13 mouse cellular contexts compared by ENCODE assay signal in genomic region chr13:59726139-59726867, GRCm38 (mm10). TPM values are rescaled to one million over a fixed set of nuclear protein-coding genes. Genes with fewer than 3 reads are reported as not detected.
DNase-seq lines count a peak whose midpoint lies in the region; ATAC-seq and TF ChIP-seq lines count a peak whose summit lies in the region.
"Had no signal": no experiment of that assay in that cellular context is flagged by ENCODE, and none has a peak within 500 bp of the region (broad histone marks: within the 10 kb centered on the region; RNA-seq: fewer than 3 reads in every experiment).

No protein-coding gene starts in this region.

- TF ChIP-seq CTCF in hindbrain, postnatal 0 days (IDR thresholded peaks at IDR 0.05; ENCODE audit: low read depth) = no peak

- peak overlapping the region; percentile 62 for H3K4me2 ChIP-seq in heart, embryonic 14.5 days (ENCODE audit: low read length)
- H3K4me2 ChIP-seq in hindbrain, postnatal 0 days (ENCODE audit: low read depth, low read length) = peak overlapping the region; percentile 39
- H3K4me2 ChIP-seq in midbrain, embryonic 15.5 days = peak overlapping the region; percentile 39

- H3K4me3 ChIP-seq in heart, embryonic 14.5 days (ENCODE audit: control insufficient read depth in 1 of 2, insufficient read depth in 1 of 2, low read depth in 1 of 2, low read length in 2 of 2) = peak overlapping the region; percentile 23 to 24; a peak in 3 of 4 replicates
- peak overlapping the region; percentile 41 for H3K4me3 ChIP-seq in embryonic facial prominence, embryonic 10.5 days
- H3K4me3 ChIP-seq in hindbrain, postnatal 0 days (ENCODE audit: low read length) = no peak overlapping the region
- H3K4me3 ChIP-seq in midbrain, embryonic 15.5 days = peak overlapping the region; percentile 19; the same call in 1 of the 2 replicates

- H3K27ac ChIP-seq in heart, embryonic 14.5 days (replicated peaks in 1 of 2; ENCODE audit: control insufficient read depth in 1 of 2, insufficient read depth in 1 of 2, low read depth in 2 of 2, low read length in 2 of 2) = no peak overlapping the region
- no peak overlapping the region for H3K27ac ChIP-seq in embryonic facial prominence, embryonic 10.5 days (replicated peaks)
- H3K27ac ChIP-seq in hindbrain, postnatal 0 days = no peak overlapping the region
- H3K27ac ChIP-seq in midbrain, embryonic 15.5 days = no peak overlapping the region

- no peak for ATAC-seq in heart, embryonic 14.5 days (ENCODE audit: insufficient number of reproducible peaks, insufficient read depth, low FRiP score, low read depth)
- ATAC-seq in hindbrain, postnatal 0 days = no peak
- ATAC-seq in midbrain, embryonic 15.5 days (replicated peaks) = no peak

- no peak for DNase-seq in heart, adult 8-10 months (ENCODE audit: low spot score)
- peak; percentile 12 for DNase-seq in embryonic facial prominence, embryonic 10.5 days (ENCODE audit: low spot score)
- no peak for DNase-seq in hindbrain, postnatal 0 days (ENCODE audit: low spot score)
- no peak for DNase-seq in embryo, embryonic 10.5 days (ENCODE audit: low spot score)
- DNase-seq in gastrocnemius, adult 18-20 months (ENCODE audit: low spot score) = no peak
- no peak for DNase-seq in urinary bladder, postnatal 36 days (ENCODE audit: low spot score in 2 of 2)
- DNase-seq: cerebellum, adult 11 months; gastrocnemius, postnatal 10 days; lung, postnatal 36 days had no signal

- peaks cover 4 to 7% of the 10 kb centered on the region in 2 experiments; a peak in 2 of 4 replicates for H3K4me1 ChIP-seq in heart, embryonic 14.5 days (ENCODE audit: control insufficient read depth in 2 of 2, insufficient read depth in 2 of 2, low read length in 2 of 2)
- H3K4me1 ChIP-seq in embryonic facial prominence, embryonic 10.5 days = peaks cover 16% of the 10 kb centered on the region
- no peaks in the 10 kb centered on the region for H3K4me1 ChIP-seq in hindbrain, postnatal 0 days (ENCODE audit: insufficient read depth, low read length)
- 0 out of 2 replicates have a peak, but pooled peaks cover 4% of the 10 kb centered on the region for H3K4me1 ChIP-seq in midbrain, embryonic 15.5 days

- no peaks in the 10 kb centered on the region for H3K36me3 ChIP-seq in heart, embryonic 14.5 days (ENCODE audit: control insufficient read depth, insufficient read depth, low read length)
- no peaks in the 10 kb centered on the region for H3K36me3 ChIP-seq in embryonic facial prominence, embryonic 10.5 days (replicated peaks)
- H3K36me3 ChIP-seq in hindbrain, postnatal 0 days (ENCODE audit: insufficient read depth, low read length) = no peaks in the 10 kb centered on the region
- no peaks in the 10 kb centered on the region for H3K36me3 ChIP-seq in midbrain, embryonic 15.5 days (replicated peaks)

- WGBS in heart, embryonic 14.5 days = 19% methylated on average over 29 of the region's 29 CpGs
- 37% methylated on average over 29 of the region's 29 CpGs for WGBS in embryonic facial prominence, embryonic 10.5 days
- WGBS in hindbrain, postnatal 0 days = 37% methylated on average over 29 of the region's 29 CpGs
- WGBS in midbrain, embryonic 15.5 days = 37% methylated on average over 29 of the region's 29 CpGs

- no peaks in the 10 kb centered on the region for H3K9me3 ChIP-seq in heart, embryonic 14.5 days (ENCODE audit: control insufficient read depth, low read length)
- H3K9me3 ChIP-seq in embryonic facial prominence, embryonic 10.5 days = no peaks in the 10 kb centered on the region
- no peaks in the 10 kb centered on the region for H3K9me3 ChIP-seq in hindbrain, postnatal 0 days (ENCODE audit: low read length)
- no peaks in the 10 kb centered on the region for H3K9me3 ChIP-seq in midbrain, embryonic 15.5 days

- H3K9ac ChIP-seq in heart, embryonic 14.5 days (ENCODE audit: low read length) = peak overlapping the region; percentile 47; the same call in 1 of the 2 replicates
- no peak overlapping the region for H3K9ac ChIP-seq in hindbrain, postnatal 0 days (replicated peaks; ENCODE audit: low read length)
- no peak overlapping the region for H3K9ac ChIP-seq in midbrain, embryonic 15.5 days

- no peaks in the 10 kb centered on the region; the same call in none of the 2 replicates for H3K27me3 ChIP-seq in heart, embryonic 14.5 days (ENCODE audit: control insufficient read depth, insufficient read depth, low read length)
- H3K27me3 ChIP-seq in embryonic facial prominence, embryonic 10.5 days (replicated peaks; ENCODE audit: low read depth, poor library complexity, severe bottlenecking) = peaks cover 25% of the 10 kb centered on the region
- H3K27me3 ChIP-seq in hindbrain, postnatal 0 days (ENCODE audit: insufficient read depth, low read length) = no peaks in the 10 kb centered on the region
- no peaks in the 10 kb centered on the region for H3K27me3 ChIP-seq in midbrain, embryonic 15.5 days (replicated peaks)

RNA-seq across cellular contexts. Expression of gene Spata31d1d, which starts 5.2 kb away (rescaled TPM):
- polyA plus RNA-seq in heart, embryonic 14.5 days (2014; fragmentation: Nextera tagmentation; extraction: Ambion mirVana) = not detected in 2 replicates
- not detected for total RNA-seq in heart, adult 8-10 months (2022)
- polyA plus RNA-seq in embryonic facial prominence, embryonic 10.5 days (2016; fragmentation: Nextera tagmentation; extraction: Ambion mirVana) = not detected in 2 replicates
- total RNA-seq in hindbrain, postnatal 0 days (2014; rRNA removed) = not detected in 2 replicates
- polyA plus RNA-seq in hindbrain, postnatal 0 days (2015; fragmentation: Nextera tagmentation; extraction: Ambion mirVana) = not detected in 2 replicates
- polyA plus RNA-seq in midbrain, embryonic 15.5 days (2015; fragmentation: Nextera tagmentation; extraction: Ambion mirVana) = not detected in 2 replicates
- total RNA-seq in gastrocnemius, adult 18-20 months (2021) = not detected
- total RNA-seq: CH12.LX; gastrocnemius, postnatal 10 days had no signal
- polyA plus RNA-seq: spleen, adult 2 months had no signal

RNA-seq across cellular contexts. Expression of gene Spata31d1b, which starts 14.2 kb away (rescaled TPM):
- not detected in 2 replicates for polyA plus RNA-seq in heart, embryonic 14.5 days (2014; fragmentation: Nextera tagmentation; extraction: Ambion mirVana)
- total RNA-seq in heart, adult 8-10 months (2022) = not detected
- polyA plus RNA-seq in embryonic facial prominence, embryonic 10.5 days (2016; fragmentation: Nextera tagmentation; extraction: Ambion mirVana) = not detected in 2 replicates
- total RNA-seq in hindbrain, postnatal 0 days (2014; rRNA removed) = 0.21 TPM in 1 of 2 replicates, not detected in the other
- not detected in 2 replicates for polyA plus RNA-seq in hindbrain, postnatal 0 days (2015; fragmentation: Nextera tagmentation; extraction: Ambion mirVana)
- not detected in 2 replicates for polyA plus RNA-seq in midbrain, embryonic 15.5 days (2015; fragmentation: Nextera tagmentation; extraction: Ambion mirVana)
- not detected for total RNA-seq in gastrocnemius, adult 18-20 months (2021)
- total RNA-seq: gastrocnemius, postnatal 10 days had no signal
- polyA plus RNA-seq: spleen, adult 2 months had no signal

RNA-seq across cellular contexts. Expression of gene Spata31d1a, which starts 16.2 kb away (rescaled TPM):
- polyA plus RNA-seq in heart, embryonic 14.5 days (2014; fragmentation: Nextera tagmentation; extraction: Ambion mirVana) = 0.05 TPM in 1 of 2 replicates, not detected in the other
- total RNA-seq in heart, adult 8-10 months (2022) = not detected
- polyA plus RNA-seq in embryonic facial prominence, embryonic 10.5 days (2016; fragmentation: Nextera tagmentation; extraction: Ambion mirVana) = 0.02 and 0.14 TPM in 2 replicates
- not detected in 2 replicates for total RNA-seq in hindbrain, postnatal 0 days (2014; rRNA removed)
- 0.09 and 0.16 TPM in 2 replicates for polyA plus RNA-seq in hindbrain, postnatal 0 days (2015; fragmentation: Nextera tagmentation; extraction: Ambion mirVana)
- polyA plus RNA-seq in midbrain, embryonic 15.5 days (2015; fragmentation: Nextera tagmentation; extraction: Ambion mirVana) = 0.17 and 0.26 TPM in 2 replicates
- total RNA-seq in gastrocnemius, adult 18-20 months (2021) = not detected
- total RNA-seq: CH12.LX; gastrocnemius, postnatal 10 days had no signal
- polyA plus RNA-seq: spleen, adult 2 months had no signal

RNA-seq across cellular contexts. Expression of gene 1700014D04Rik, which starts 20.2 kb away (rescaled TPM):
- polyA plus RNA-seq in heart, embryonic 14.5 days (2014; fragmentation: Nextera tagmentation; extraction: Ambion mirVana) = 0.27 TPM in 1 of 2 replicates, not detected in the other
- total RNA-seq in heart, adult 8-10 months (2022) = not detected
- 0.11 and 0.21 TPM in 2 replicates for polyA plus RNA-seq in embryonic facial prominence, embryonic 10.5 days (2016; fragmentation: Nextera tagmentation; extraction: Ambion mirVana)
- total RNA-seq in hindbrain, postnatal 0 days (2014; rRNA removed) = 0.16 and 0.29 TPM in 2 replicates
- 0.18 and 0.24 TPM in 2 replicates for polyA plus RNA-seq in hindbrain, postnatal 0 days (2015; fragmentation: Nextera tagmentation; extraction: Ambion mirVana)
- polyA plus RNA-seq in midbrain, embryonic 15.5 days (2015; fragmentation: Nextera tagmentation; extraction: Ambion mirVana) = 0.14 and 0.27 TPM in 2 replicates
- not detected for total RNA-seq in gastrocnemius, adult 18-20 months (2021)
- total RNA-seq: CH12.LX; gastrocnemius, postnatal 10 days had no signal

RNA-seq across cellular contexts. Expression of gene 4921517D22Rik, which starts 32.4 kb away (rescaled TPM):
- not detected in 2 replicates for polyA plus RNA-seq in heart, embryonic 14.5 days (2014; fragmentation: Nextera tagmentation; extraction: Ambion mirVana)
- total RNA-seq in heart, adult 8-10 months (2022) = not detected
- polyA plus RNA-seq in embryonic facial prominence, embryonic 10.5 days (2016; fragmentation: Nextera tagmentation; extraction: Ambion mirVana) = not detected in 2 replicates
- total RNA-seq in hindbrain, postnatal 0 days (2014; rRNA removed) = not detected in 2 replicates
- polyA plus RNA-seq in hindbrain, postnatal 0 days (2015; fragmentation: Nextera tagmentation; extraction: Ambion mirVana) = not detected in 2 replicates
- not detected in 2 replicates for polyA plus RNA-seq in midbrain, embryonic 15.5 days (2015; fragmentation: Nextera tagmentation; extraction: Ambion mirVana)
- total RNA-seq in gastrocnemius, adult 18-20 months (2021) = not detected
- total RNA-seq: CH12.LX; gastrocnemius, postnatal 10 days had no signal
- polyA plus RNA-seq: spleen, adult 2 months had no signal
